Mouse (Mus musculus): ENCODE data around the gene Mpzl1. TPM values are rescaled to one million over a fixed set of nuclear protein-coding genes. Genes with fewer than 3 reads are reported as not detected.

Mpzl1 gene
- polyA plus RNA-seq, 1 experiment from 2014 or later = 35.3 TPM

DNA sequence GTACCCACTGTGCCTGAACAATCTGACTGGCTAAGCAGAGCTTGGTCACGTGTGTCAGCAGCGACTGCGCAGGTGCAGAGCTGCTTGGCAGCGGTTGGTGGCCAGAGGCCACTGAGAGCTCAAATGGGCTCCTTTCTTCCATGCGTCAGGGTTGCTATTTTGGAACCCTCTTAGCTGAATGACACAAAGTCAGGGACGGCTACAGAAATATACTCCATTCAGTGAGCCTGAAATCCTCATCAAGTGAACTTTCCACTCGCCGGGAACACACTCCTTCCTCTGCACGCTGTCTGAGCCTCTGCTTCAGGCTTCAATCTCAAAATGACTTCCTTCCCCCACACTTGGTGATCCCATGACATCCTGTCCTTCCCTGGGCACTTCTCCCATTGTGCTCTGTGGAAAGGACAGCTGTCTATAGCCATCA, 16.1 kb downstream of the Mpzl1 start:
- ChIA-PET POLR2A (no interaction called here), CTCF (interaction anchor here (2.5 kb wide), 1 partner anchor 9 kb away, joined by 6 read pairs; no protein-coding TSS in a partner anchor)
- no peak for TF ChIP-seq CTCF (IDR thresholded peaks at IDR 0.05)
- DNase-seq (ENCODE audit: low read depth, low spot score) (no peak), ATAC-seq (no peak)
- in situ Hi-C loops (cut with MboI; ENCODE audit: low pct_unique_long_range_greater_than_20kb) = no loop called here
- H3K27me3 ChIP-seq = no peaks in the 10 kb centered on the region

DNA sequence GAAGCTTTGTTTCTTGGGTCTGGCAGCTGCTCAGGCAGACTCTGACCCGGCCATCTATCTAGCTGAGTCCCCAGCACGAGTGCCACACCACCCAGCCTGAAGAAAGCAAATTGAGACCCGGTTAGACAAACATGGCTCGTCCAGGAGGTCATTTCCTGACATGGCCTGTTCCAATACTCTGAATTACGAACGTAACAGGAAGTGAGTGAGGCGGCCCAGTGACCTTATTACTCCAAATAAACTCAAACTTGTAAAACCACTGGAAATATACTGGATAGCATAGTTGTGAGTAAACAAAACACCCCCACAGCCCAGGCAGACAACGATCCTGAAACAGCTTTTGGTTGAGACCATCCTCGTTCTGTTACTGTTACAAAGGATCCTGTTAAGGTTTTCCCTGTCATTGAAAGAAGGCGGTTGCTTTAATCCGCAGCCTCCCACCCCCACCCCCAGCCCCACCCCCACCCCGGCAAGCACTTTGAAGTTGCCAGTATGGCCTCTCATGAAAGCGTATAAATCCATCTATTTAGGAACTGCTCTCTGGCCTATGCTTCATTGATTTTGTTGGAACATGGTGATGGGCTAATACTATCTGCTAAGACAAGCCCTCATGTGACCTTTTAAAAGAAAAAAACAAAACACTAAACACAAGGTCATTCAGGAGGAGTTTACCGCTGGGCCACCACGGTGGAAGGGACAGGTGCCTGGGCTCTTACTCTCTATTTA, 17.0 kb downstream of the Mpzl1 start:
- no peak for ATAC-seq
- no peak for DNase-seq (ENCODE audit: low read depth, low spot score)
- TF ChIP-seq CTCF (IDR thresholded peaks at IDR 0.05) = no peak
- POLR2A ChIA-PET = no interaction called here
- in situ Hi-C loops (cut with MboI; ENCODE audit: low pct_unique_long_range_greater_than_20kb) = no loop called here
- no peaks in the 10 kb centered on the region for H3K27me3 ChIP-seq
- CTCF ChIA-PET = interaction anchor here (2.5 kb wide), 1 partner anchor 10 kb away, joined by 6 read pairs; no protein-coding TSS in a partner anchor

GRCm38 (mm10) chr1:165616652-165617051, 17.7 kb downstream of the Mpzl1 start:
- POLR2A ChIA-PET = no interaction called here
- no peak for TF ChIP-seq CTCF (IDR thresholded peaks at IDR 0.05)
- CTCF ChIA-PET = interaction anchor here (1.4 to 2.5 kb wide), 2 partner anchors 9 to 11 kb away, joined by 3 to 6 read pairs; no protein-coding TSS in a partner anchor
- H3K27me3 ChIP-seq = no peaks in the 10 kb centered on the region
- DNase-seq (ENCODE audit: low read depth, low spot score) (no peak), ATAC-seq (no peak)
- in situ Hi-C loops (cut with MboI; ENCODE audit: low pct_unique_long_range_greater_than_20kb) = no loop called here

DNA sequence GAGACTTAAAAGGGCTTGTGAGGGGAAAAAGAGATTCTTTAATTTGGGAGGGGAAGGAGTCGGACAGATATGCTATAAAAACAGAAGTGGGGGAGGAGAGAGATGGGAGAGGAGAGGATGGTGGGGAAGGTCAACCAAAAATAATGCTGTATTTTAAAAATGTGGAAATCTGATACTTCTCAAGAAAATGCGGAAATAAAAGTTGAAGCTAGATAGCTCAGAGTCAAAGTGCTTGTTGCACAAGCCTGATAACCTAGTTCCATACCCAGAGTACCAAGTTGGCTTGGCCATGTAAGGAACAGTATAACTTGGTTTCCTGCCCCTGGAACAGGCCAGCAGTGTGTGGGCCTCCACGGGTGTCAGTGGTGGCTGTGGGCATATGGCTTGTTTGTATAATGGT, 19.5 kb downstream of the Mpzl1 start:
- DNase-seq (ENCODE audit: low read depth, low spot score) (no peak), ATAC-seq (no peak)
- CTCF ChIA-PET = interaction anchor here (1.1 kb wide), 2 partner anchors 27 to 31 kb away, joined by 3 read pairs; no protein-coding TSS in a partner anchor
- POLR2A ChIA-PET = no interaction called here
- in situ Hi-C loops (cut with MboI; ENCODE audit: low pct_unique_long_range_greater_than_20kb) = no loop called here
- no peak for TF ChIP-seq CTCF (IDR thresholded peaks at IDR 0.05)
- H3K27me3 ChIP-seq = no peaks in the 10 kb centered on the region

DNA sequence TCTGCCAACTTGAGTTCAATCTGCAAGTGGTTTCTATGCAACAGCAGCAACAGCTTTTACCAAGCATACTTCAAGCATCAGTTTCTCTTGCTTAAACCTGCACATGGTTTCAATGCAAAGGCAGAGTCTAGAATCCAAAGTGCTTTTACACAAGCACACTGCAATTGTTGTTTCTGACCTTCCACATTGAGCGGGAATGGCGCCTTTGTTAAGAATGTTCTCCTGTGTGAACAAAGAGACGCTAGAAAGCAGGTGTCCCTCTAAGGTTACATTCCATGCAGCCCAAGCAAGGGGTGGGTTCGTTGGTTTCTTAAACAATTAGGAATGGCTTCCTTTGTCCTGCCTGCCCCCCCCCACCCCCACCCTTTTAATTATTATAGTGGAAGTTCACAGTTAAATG, 20.4 kb downstream of the Mpzl1 start:
- TF ChIP-seq CTCF (IDR thresholded peaks at IDR 0.05) = no peak
- DNase-seq (ENCODE audit: low read depth, low spot score) = no peak
- POLR2A ChIA-PET = no interaction called here
- in situ Hi-C loops (cut with MboI; ENCODE audit: low pct_unique_long_range_greater_than_20kb) = no loop called here
- CTCF ChIA-PET = interaction anchor here (1.1 kb wide), 1 partner anchor 30 kb away, joined by 3 read pairs; no protein-coding TSS in a partner anchor
- no peaks in the 10 kb centered on the region for H3K27me3 ChIP-seq
- ATAC-seq = no peak

- in situ Hi-C loops (cut with MboI; ENCODE audit: low pct_unique_long_range_greater_than_20kb) = no loop called here
- CTCF ChIA-PET = no interaction called here
- ATAC-seq (no peak), DNase-seq (ENCODE audit: low read depth, low spot score) (no peak)
- POLR2A ChIA-PET = interaction anchor here (1.4 kb wide), 1 partner anchor 11 kb away, joined by 3 read pairs; no protein-coding TSS in a partner anchor
- no peak for TF ChIP-seq CTCF (IDR thresholded peaks at IDR 0.05)
- H3K27me3 ChIP-seq = no peaks in the 10 kb centered on the region
Measured at GRCm38 (mm10) chr1:165612714-165613113, 21.6 kb downstream of the Mpzl1 start.

DNA sequence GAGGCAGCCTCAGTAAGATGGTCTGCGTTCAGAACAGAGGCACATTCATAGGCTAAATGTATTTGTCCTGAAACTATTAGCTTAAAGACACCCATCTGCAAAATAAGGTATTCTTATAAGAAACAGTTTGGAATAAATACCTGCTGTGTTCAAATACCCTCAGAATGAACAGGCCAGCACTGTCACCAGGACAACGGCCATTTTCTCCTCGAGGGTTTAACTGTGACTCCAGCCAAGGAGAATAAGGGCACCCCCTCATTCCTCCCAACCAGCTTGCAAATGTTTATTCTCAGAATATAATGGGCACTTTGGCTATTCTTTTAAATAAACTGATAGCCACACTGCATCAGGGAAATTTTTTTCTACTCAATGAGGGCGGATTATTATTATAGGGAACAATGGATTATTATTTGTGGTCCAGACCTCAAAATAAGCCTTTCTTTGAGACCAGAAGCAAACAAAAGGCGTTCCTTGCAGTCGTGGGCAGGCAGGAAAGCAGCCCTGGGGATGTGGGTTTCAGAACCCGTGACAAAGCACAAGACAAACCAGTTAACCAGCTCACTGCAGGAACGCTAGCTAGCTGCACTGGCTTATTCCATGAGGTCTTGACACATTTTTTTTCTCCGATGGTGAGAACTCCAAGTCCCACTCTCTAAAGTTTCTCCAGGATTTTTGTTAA, 23.9 kb downstream of the Mpzl1 start:
- in situ Hi-C loops (cut with MboI; ENCODE audit: low pct_unique_long_range_greater_than_20kb) = no loop called here
- CTCF ChIA-PET = interaction anchor here (1.4 to 2.1 kb wide), 2 partner anchors 26 to 31 kb away, joined by 5 to 6 read pairs; no protein-coding TSS in a partner anchor
- ATAC-seq (no peak), DNase-seq (ENCODE audit: low read depth, low spot score) (no peak)
- no peak for TF ChIP-seq CTCF (IDR thresholded peaks at IDR 0.05)
- H3K27me3 ChIP-seq = no peaks in the 10 kb centered on the region
- POLR2A ChIA-PET = no interaction called here

- CTCF ChIA-PET = interaction anchor here (1.4 to 2.1 kb wide), 2 partner anchors 25 to 31 kb away, joined by 5 to 6 read pairs; no protein-coding TSS in a partner anchor
- no peak for TF ChIP-seq CTCF (IDR thresholded peaks at IDR 0.05)
- ATAC-seq = no peak
- in situ Hi-C loops (cut with MboI; ENCODE audit: low pct_unique_long_range_greater_than_20kb) = no loop called here
- DNase-seq (ENCODE audit: low read depth, low spot score) = no peak
- no peaks in the 10 kb centered on the region for H3K27me3 ChIP-seq
- POLR2A ChIA-PET = no interaction called here
Measured at GRCm38 (mm10) chr1:165609495-165610320, 24.6 kb downstream of the Mpzl1 start.

DNA sequence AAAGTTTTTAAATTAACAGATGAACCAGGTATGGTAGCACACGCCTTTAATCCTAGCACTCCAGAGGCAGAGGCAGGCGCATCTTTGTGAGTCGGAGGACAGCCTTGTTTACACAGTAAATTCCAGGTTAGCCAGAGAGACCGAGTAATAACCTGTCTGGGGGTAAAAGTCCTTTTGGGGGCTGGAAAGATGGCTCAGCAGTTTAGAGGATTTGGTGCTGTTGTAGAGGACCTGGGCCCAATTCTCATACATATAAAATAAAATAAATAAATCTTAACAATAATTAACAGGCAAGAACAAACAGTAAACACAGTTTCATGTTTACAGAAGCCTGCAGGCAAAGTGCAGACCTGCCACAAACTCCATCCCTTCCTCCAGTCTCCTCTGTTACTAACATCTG, 25.4 kb downstream of the Mpzl1 start:
- DNase-seq (ENCODE audit: low read depth, low spot score) (no peak), ATAC-seq (no peak)
- CTCF ChIA-PET = no interaction called here
- TF ChIP-seq CTCF (IDR thresholded peaks at IDR 0.05) = no peak
- POLR2A ChIA-PET = no interaction called here
- in situ Hi-C loops (cut with MboI; ENCODE audit: low pct_unique_long_range_greater_than_20kb) = no loop called here
- no peaks in the 10 kb centered on the region for H3K27me3 ChIP-seq

GRCm38 (mm10) chr1:165605774-165606173, 28.6 kb downstream of the Mpzl1 start:
- DNase-seq (ENCODE audit: low read depth, low spot score) (no peak), ATAC-seq (no peak)
- H3K27me3 ChIP-seq = no peaks in the 10 kb centered on the region
- ChIA-PET POLR2A (no interaction called here), CTCF (no interaction called here)
- in situ Hi-C loops (cut with MboI; ENCODE audit: low pct_unique_long_range_greater_than_20kb) = no loop called here
- TF ChIP-seq CTCF (IDR thresholded peaks at IDR 0.05) = no peak
